Mouse (Mus musculus): ENCODE measurements at regions not wholly inside any gene's neighbourhood (a gene's known extent, or its start where the extent isn't known, plus 50 kb on each side); places are given as distances from the start of the nearest gene placed in this dataset.
A peak's percentile ranks its signal among the peaks of the same experiment; 100 is the strongest.

GRCm38 (mm10) chr13:85570886-85571527 lies 282.1 kb upstream of the Rasa1 start:
- DNase-seq (ENCODE audit: low spot score): peak; percentile 3

GRCm38 (mm10) chr13:85557821-85558220 lies 268.9 kb upstream of the Rasa1 start:
- no peak for DNase-seq (ENCODE audit: low spot score)

GRCm38 (mm10) chr13:85556101-85556853 lies 267.3 kb upstream of the Rasa1 start:
- peak; percentile 79 for DNase-seq (ENCODE audit: low spot score)

GRCm38 (mm10) chr13:85553072-85553471 lies 264.1 kb upstream of the Rasa1 start:
- no peak for DNase-seq (ENCODE audit: low spot score)

GRCm38 (mm10) chr13:85509671-85510070 lies 220.7 kb upstream of the Rasa1 start:
- DNase-seq (ENCODE audit: low spot score): no peak

GRCm38 (mm10) chr13:85508552-85508951 lies 219.6 kb upstream of the Rasa1 start:
- no peak for DNase-seq (ENCODE audit: low spot score)

- DNase-seq (ENCODE audit: low spot score): no peak
These were observed 218.6 kb upstream of the Rasa1 start for GRCm38 (mm10) chr13:85507374-85508101.

GRCm38 (mm10) chr13:85506875-85507274 lies 217.9 kb upstream of the Rasa1 start:
- DNase-seq (ENCODE audit: low spot score): peak; percentile 18

GRCm38 (mm10) chr13:85506030-85506429 lies 217.1 kb upstream of the Rasa1 start:
- no peak for DNase-seq (ENCODE audit: low spot score)

GRCm38 (mm10) chr13:85505046-85505445 lies 216.1 kb upstream of the Rasa1 start:
- DNase-seq (ENCODE audit: low spot score): no peak

- DNase-seq (ENCODE audit: low spot score): no peak
These were observed 215.1 kb upstream of the Rasa1 start for GRCm38 (mm10) chr13:85504001-85504400.

GRCm38 (mm10) chr13:85498696-85499095 lies 209.8 kb upstream of the Rasa1 start:
- no peak for DNase-seq (ENCODE audit: low spot score)

- no peak for DNase-seq (ENCODE audit: low spot score)
These were observed 195.9 kb upstream of the Rasa1 start for GRCm38 (mm10) chr13:85484790-85485189.

GRCm38 (mm10) chr13:85483348-85483747 lies 194.4 kb upstream of the Rasa1 start:
- no peak for DNase-seq (ENCODE audit: low spot score)

GRCm38 (mm10) chr13:85479405-85479804 lies 190.5 kb upstream of the Rasa1 start:
- DNase-seq (ENCODE audit: low spot score): no peak

GRCm38 (mm10) chr13:85476274-85476846 lies 187.4 kb upstream of the Rasa1 start:
- DNase-seq (ENCODE audit: low spot score): no peak

- no peak for DNase-seq (ENCODE audit: low spot score)
These were observed 182.4 kb upstream of the Rasa1 start for GRCm38 (mm10) chr13:85471340-85471739.

- no peak for DNase-seq (ENCODE audit: low spot score)
These were observed 170.5 kb upstream of the Rasa1 start for GRCm38 (mm10) chr13:85459387-85459786.

GRCm38 (mm10) chr13:85458611-85459010 lies 169.7 kb upstream of the Rasa1 start:
- no peak for DNase-seq (ENCODE audit: low spot score)

GRCm38 (mm10) chr13:85439581-85439980 lies 150.7 kb upstream of the Rasa1 start:
- no peak for DNase-seq (ENCODE audit: low spot score)

GRCm38 (mm10) chr13:85437875-85438274 lies 148.9 kb upstream of the Rasa1 start:
- no peak for DNase-seq (ENCODE audit: low spot score)

- no peak for DNase-seq (ENCODE audit: low spot score)
These were observed 148.1 kb upstream of the Rasa1 start for GRCm38 (mm10) chr13:85437009-85437408.

GRCm38 (mm10) chr13:85436254-85436653 lies 147.3 kb upstream of the Rasa1 start:
- DNase-seq (ENCODE audit: low spot score): no peak
